Mouse (Mus musculus): ENCODE results near the gene Snx27.

- TF ChIP-seq CTCF (IDR thresholded peaks at IDR 0.05 in 2 of 3, conservative IDR thresholded peaks at IDR 0.05 in 1 of 3; ENCODE audit: control insufficient read depth in 1 of 3, insufficient read depth in 1 of 3, low read depth in 2 of 3, low read length in 3 of 3, poor library complexity in 1 of 3, severe bottlenecking in 1 of 3) (no peak; a peak in 1 of 6 replicates), MAFK (IDR thresholded peaks at IDR 0.05; ENCODE audit: borderline replicate concordance, low read depth, low read length) (no peak), EP300 (IDR thresholded peaks at IDR 0.05; ENCODE audit: low read depth in 1 of 2, low read length in 2 of 2) (peak in 1 of 2 experiments; percentile 67; a peak in 2 of 4 replicates), ZC3H11A (IDR thresholded peaks at IDR 0.05; ENCODE audit: low read depth, low read length) (no peak), HCFC1 (IDR thresholded peaks at IDR 0.05; ENCODE audit: low read depth, low read length) (peak; percentile 97), UBTF (IDR thresholded peaks at IDR 0.05; ENCODE audit: borderline replicate concordance, insufficient read depth, low read depth, low read length) (no peak), E2F4 (IDR thresholded peaks at IDR 0.05; ENCODE audit: borderline replicate concordance, low read depth, low read length) (peak; percentile 92), MYC (IDR thresholded peaks at IDR 0.05; ENCODE audit: low read depth, low read length) (no peak), ELF1 (IDR thresholded peaks at IDR 0.05; ENCODE audit: low read depth, low read length) (peak; percentile 91), ZKSCAN1 (IDR thresholded peaks at IDR 0.05; ENCODE audit: low read depth, low read length) (no peak), ETS1 (IDR thresholded peaks at IDR 0.05; ENCODE audit: low read depth, low read length) (peak; percentile 40; the same call in 1 of the 2 replicates), MAZ (IDR thresholded peaks at IDR 0.05; ENCODE audit: low read depth, low read length) (peak; percentile 97; the same call in 1 of the 2 replicates)
These were observed at the start of gene Snx27 for GRCm38 (mm10) chr3:94582456-94582891.

Data from MEL (cell line).